Mouse (Mus musculus): ENCODE measurements around the gene 5730507C01Rik.
"Not testable (repeated sequence)": the region's sequence is repeated elsewhere in the genome, so short reads cannot be mapped to it uniquely, and the experiment has no call there.

DNA sequence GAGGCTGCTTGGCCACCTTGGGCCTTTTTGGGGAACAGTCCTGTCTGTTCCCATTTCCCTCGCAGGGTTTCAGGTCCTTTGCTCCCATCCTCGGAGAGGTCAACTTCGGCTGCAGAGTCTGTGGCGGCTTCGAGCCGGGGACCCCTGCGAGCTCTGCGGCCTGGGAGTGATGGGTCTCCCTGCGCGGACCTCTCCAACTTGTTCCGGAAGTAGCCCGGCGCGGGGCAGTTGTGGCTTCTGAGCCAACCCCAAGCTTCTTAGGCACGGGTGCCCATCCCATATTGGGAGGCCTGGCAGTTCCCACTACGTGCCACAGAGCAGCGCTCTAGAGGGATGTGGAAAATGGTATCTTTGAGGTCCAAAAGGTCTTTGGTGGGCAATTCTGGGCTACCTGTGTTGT is 767 bp downstream of the 5730507C01Rik start:
- not testable (repeated sequence) for TF ChIP-seq CTCF (IDR thresholded peaks at IDR 0.05; ENCODE audit: extremely low read depth, insufficient read length, insufficient replicate concordance, low read depth, low read length); POLR2A (IDR thresholded peaks at IDR 0.05; ENCODE audit: low read depth, low read length)

Measured in small intestine, adult 2 months (tissue).